Mouse (Mus musculus): Measurements from ENCODE around the gene Pcsk1. TPM values are rescaled to one million over a fixed set of nuclear protein-coding genes. Genes with fewer than 3 reads are reported as not detected.

The Pcsk1 gene
- 3.1 and 4.4 TPM in 2 replicates for total RNA-seq (2014; rRNA removed)
- polyA plus RNA-seq (2015; fragmentation: Nextera tagmentation; extraction: Ambion mirVana): 3.7 and 3.8 TPM in 2 replicates

GRCm38 (mm10) chr13:75089721-75090410 is at the start of gene Pcsk1:
TSS of gene Pcsk1 (plus strand) at chr13:75089826.
- no peaks in the 10 kb centered on the region for H3K9me3 ChIP-seq (ENCODE audit: low read length)
- under 1% methylated on average over 28 of the region's 28 CpGs for WGBS
- H3K9ac ChIP-seq (replicated peaks; ENCODE audit: low read length): peak within 1 kb of the TSS; percentile 45
- no peaks in the 10 kb centered on the region for H3K36me3 ChIP-seq (ENCODE audit: insufficient read depth, low read length)
- peak; percentile 72 for ATAC-seq
- no peak for TF ChIP-seq CTCF (IDR thresholded peaks at IDR 0.05; ENCODE audit: low read depth)
- no peaks in the 10 kb centered on the region for H3K27me3 ChIP-seq (ENCODE audit: insufficient read depth, low read length)
- peak within 1 kb of the TSS; percentile 85 for H3K4me2 ChIP-seq (ENCODE audit: low read depth, low read length)
- no peak within 1 kb of the TSS for H3K27ac ChIP-seq
- no peaks in the 10 kb centered on the region for H3K4me1 ChIP-seq (ENCODE audit: insufficient read depth, low read length)
- peak within 1 kb of the TSS; percentile 60 for H3K4me3 ChIP-seq (ENCODE audit: low read length)
- DNase-seq (ENCODE audit: low spot score): peak; percentile 38

GRCm38 (mm10) chr13:75058818-75059217 is 30.8 kb upstream of the Pcsk1 start:
- H3K4me2 ChIP-seq (ENCODE audit: low read depth, low read length): no peak overlapping the region
- H3K36me3 ChIP-seq (ENCODE audit: insufficient read depth, low read length): no peaks in the 10 kb centered on the region
- ATAC-seq (no peak), DNase-seq (ENCODE audit: low spot score) (no peak)
- H3K9ac ChIP-seq (replicated peaks; ENCODE audit: low read length): no peak overlapping the region
- H3K27ac ChIP-seq: no peak overlapping the region
- no peak for TF ChIP-seq CTCF (IDR thresholded peaks at IDR 0.05; ENCODE audit: low read depth)
- H3K27me3 ChIP-seq (ENCODE audit: insufficient read depth, low read length): no peaks in the 10 kb centered on the region
- H3K4me1 ChIP-seq (ENCODE audit: insufficient read depth, low read length): no peaks in the 10 kb centered on the region
- peaks cover 2% of the 10 kb centered on the region; the same call in 1 of the 2 replicates for H3K9me3 ChIP-seq (ENCODE audit: low read length)
- no peak overlapping the region for H3K4me3 ChIP-seq (ENCODE audit: low read length)

GRCm38 (mm10) chr13:75063947-75064346 is 25.7 kb upstream of the Pcsk1 start:
- no peaks in the 10 kb centered on the region for H3K4me1 ChIP-seq (ENCODE audit: insufficient read depth, low read length)
- WGBS: 83% methylated on average over 3 of the region's 3 CpGs
- no peak overlapping the region for H3K4me2 ChIP-seq (ENCODE audit: low read depth, low read length)
- H3K27me3 ChIP-seq (ENCODE audit: insufficient read depth, low read length): no peaks in the 10 kb centered on the region
- no peak overlapping the region for H3K4me3 ChIP-seq (ENCODE audit: low read length)
- H3K9me3 ChIP-seq (ENCODE audit: low read length): no peaks in the 10 kb centered on the region
- no peak for DNase-seq (ENCODE audit: low spot score)
- H3K36me3 ChIP-seq (ENCODE audit: insufficient read depth, low read length): no peaks in the 10 kb centered on the region
- no peak overlapping the region for H3K9ac ChIP-seq (replicated peaks; ENCODE audit: low read length)
- no peak for ATAC-seq
- no peak overlapping the region for H3K27ac ChIP-seq
- no peak for TF ChIP-seq CTCF (IDR thresholded peaks at IDR 0.05; ENCODE audit: low read depth)

GRCm38 (mm10) chr13:75088597-75088996 is 1.0 kb upstream of the Pcsk1 start:
- no peak overlapping the region for H3K9ac ChIP-seq (replicated peaks; ENCODE audit: low read length)
- no peaks in the 10 kb centered on the region for H3K9me3 ChIP-seq (ENCODE audit: low read length)
- H3K27ac ChIP-seq: no peak overlapping the region
- ATAC-seq: no peak
- H3K27me3 ChIP-seq (ENCODE audit: insufficient read depth, low read length): no peaks in the 10 kb centered on the region
- peak; percentile 27 for DNase-seq (ENCODE audit: low spot score)
- H3K4me2 ChIP-seq (ENCODE audit: low read depth, low read length): 0 out of 2 replicates have a peak overlapping the region, but pooled peaks have one; percentile 8
- TF ChIP-seq CTCF (IDR thresholded peaks at IDR 0.05; ENCODE audit: low read depth): no peak
- WGBS: 28% methylated on average over 6 of the region's 6 CpGs
- no peaks in the 10 kb centered on the region for H3K36me3 ChIP-seq (ENCODE audit: insufficient read depth, low read length)
- H3K4me3 ChIP-seq (ENCODE audit: low read length): no peak overlapping the region
- no peaks in the 10 kb centered on the region for H3K4me1 ChIP-seq (ENCODE audit: insufficient read depth, low read length)

- DNase-seq (ENCODE audit: low spot score) (peak; percentile 74), ATAC-seq (peak; percentile 73)
- H3K27ac ChIP-seq: no peak overlapping the region
- H3K9ac ChIP-seq (replicated peaks; ENCODE audit: low read length): peak overlapping the region; percentile 45
- no peaks in the 10 kb centered on the region for H3K9me3 ChIP-seq (ENCODE audit: low read length)
- TF ChIP-seq CTCF (IDR thresholded peaks at IDR 0.05; ENCODE audit: low read depth): no peak
- H3K27me3 ChIP-seq (ENCODE audit: insufficient read depth, low read length): no peaks in the 10 kb centered on the region
- H3K36me3 ChIP-seq (ENCODE audit: insufficient read depth, low read length): no peaks in the 10 kb centered on the region
- H3K4me1 ChIP-seq (ENCODE audit: insufficient read depth, low read length): no peaks in the 10 kb centered on the region
- H3K4me2 ChIP-seq (ENCODE audit: low read depth, low read length): peak overlapping the region; percentile 85
- 1% methylated on average over 12 of the region's 12 CpGs for whole genome bisulfite sequencing
- peak overlapping the region; percentile 60 for H3K4me3 ChIP-seq (ENCODE audit: low read length)
Measured at GRCm38 (mm10) chr13:75090411-75090779, 769 bp downstream of the Pcsk1 start.

- 49% methylated on average over 5 of the region's 5 CpGs for WGBS
- peak overlapping the region; percentile 60 for H3K4me3 ChIP-seq (ENCODE audit: low read length)
- TF ChIP-seq CTCF (IDR thresholded peaks at IDR 0.05; ENCODE audit: low read depth): no peak
- DNase-seq (ENCODE audit: low spot score) (no peak), ATAC-seq (no peak)
- peak overlapping the region; percentile 85 for H3K4me2 ChIP-seq (ENCODE audit: low read depth, low read length)
- H3K27me3 ChIP-seq (ENCODE audit: insufficient read depth, low read length): no peaks in the 10 kb centered on the region
- no peaks in the 10 kb centered on the region for H3K4me1 ChIP-seq (ENCODE audit: insufficient read depth, low read length)
- no peaks in the 10 kb centered on the region for H3K9me3 ChIP-seq (ENCODE audit: low read length)
- H3K27ac ChIP-seq: no peak overlapping the region
- H3K36me3 ChIP-seq (ENCODE audit: insufficient read depth, low read length): no peaks in the 10 kb centered on the region
- no peak overlapping the region for H3K9ac ChIP-seq (replicated peaks; ENCODE audit: low read length)
Measured at GRCm38 (mm10) chr13:75091071-75091470, 1.4 kb downstream of the Pcsk1 start.

GRCm38 (mm10) chr13:75095487-75095886 is 5.9 kb downstream of the Pcsk1 start:
- Histone ChIP-seq H3K27ac (no peak overlapping the region), H3K9me3 (ENCODE audit: low read length) (no peaks in the 10 kb centered on the region), H3K4me3 (ENCODE audit: low read length) (no peak overlapping the region), H3K4me1 (ENCODE audit: insufficient read depth, low read length) (no peaks in the 10 kb centered on the region), H3K27me3 (ENCODE audit: insufficient read depth, low read length) (no peaks in the 10 kb centered on the region), H3K9ac (replicated peaks; ENCODE audit: low read length) (no peak overlapping the region), H3K36me3 (ENCODE audit: insufficient read depth, low read length) (no peaks in the 10 kb centered on the region), H3K4me2 (ENCODE audit: low read depth, low read length) (no peak overlapping the region)
- ATAC-seq: no peak
- TF ChIP-seq CTCF (IDR thresholded peaks at IDR 0.05; ENCODE audit: low read depth): no peak
- no peak for DNase-seq (ENCODE audit: low spot score)
